Mouse (Mus musculus): ENCODE measurements at regions not wholly inside any gene's neighbourhood (a gene's known extent, or its start where the extent isn't known, plus 50 kb on each side); places are given as distances from the start of the nearest gene placed in this dataset.

DNA sequence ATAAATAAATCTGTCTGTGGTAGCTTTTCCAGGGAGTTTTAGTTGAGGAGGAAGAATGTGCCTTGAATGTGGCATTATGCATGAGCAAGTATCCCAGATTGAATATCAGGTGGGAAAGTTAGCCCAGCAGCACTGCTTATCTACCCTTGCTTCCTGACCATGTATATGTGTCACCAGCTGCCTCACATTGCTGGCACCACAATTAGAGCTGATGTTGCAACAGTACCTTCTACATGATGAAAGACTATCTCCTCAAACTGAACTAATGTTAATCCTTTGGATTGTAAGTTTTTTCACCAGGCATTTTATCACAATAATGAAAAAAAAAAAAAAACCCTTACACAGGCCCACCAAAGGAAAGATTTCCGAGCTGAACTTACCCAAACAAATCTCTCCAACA lies 103.1 kb upstream of the Meox2 start:
- TF ChIP-seq MAFK (IDR thresholded peaks at IDR 0.05; ENCODE audit: borderline replicate concordance, low read depth, low read length) (no peak), CTCF (IDR thresholded peaks at IDR 0.05 in 2 of 3, conservative IDR thresholded peaks at IDR 0.05 in 1 of 3; ENCODE audit: control insufficient read depth in 1 of 3, insufficient read depth in 1 of 3, low read depth in 2 of 3, low read length in 3 of 3, poor library complexity in 1 of 3, severe bottlenecking in 1 of 3) (no peak), MEF2A (IDR thresholded peaks at IDR 0.05; ENCODE audit: extremely low read depth, insufficient replicate concordance, low read depth, low read length, poor library complexity, severe bottlenecking) (no peak), SMC3 (IDR thresholded peaks at IDR 0.05; ENCODE audit: low read depth, low read length) (no peak), ZKSCAN1 (IDR thresholded peaks at IDR 0.05; ENCODE audit: low read depth, low read length) (no peak)
